Mouse (Mus musculus) intestine, postnatal 0 days (tissue): Measurements from ENCODE around the gene Hdac4. TPM values are rescaled to one million over a fixed set of nuclear protein-coding genes. Genes with fewer than 3 reads are reported as not detected.

Experiments
- ATAC-seq: fragments of 200-750 bp; cut with Nextera tagmentation; 2 replicates; pipeline ENCODE4 v1.8.0; 2017; ENCODE audit warnings: mild to moderate bottlenecking, moderate TSS enrichment, moderate library complexity
- H3K27ac ChIP-seq: fragments of 300-500 bp; sonication (generic); 2 replicates; pipeline ENCODE4 v1.5.1; 2014; ENCODE audit warnings: mild to moderate bottlenecking, low read depth, low read length, moderate library complexity
- H3K27me3 ChIP-seq: fragments of 300-500 bp; sonication (generic); replicated peaks from 2 replicates; pipeline ENCODE4 v1.6.1; 2014; ENCODE audit warnings: low read length, mixed read lengths; ENCODE audit not compliant: control insufficient read depth, insufficient read depth
- H3K36me3 ChIP-seq: fragments of 300-500 bp; sonication (generic); 2 replicates; pipeline ENCODE4 v1.6.1; 2014; ENCODE audit warnings: mild to moderate bottlenecking, moderate library complexity; ENCODE audit not compliant: control insufficient read depth, insufficient read depth
- H3K4me1 ChIP-seq: fragments of 300-500 bp; sonication (generic); replicated peaks from 2 replicates; pipeline ENCODE4 v1.6.1; 2014; ENCODE audit warnings: antibody characterized with exemption, low read length, mixed read lengths; ENCODE audit not compliant: control insufficient read depth, insufficient read depth
- H3K4me2 ChIP-seq: fragments of 300-500 bp; sonication (generic); replicated peaks from 2 replicates; pipeline ENCODE4 v1.6.1; 2014; ENCODE audit warnings: low read depth, mild to moderate bottlenecking, moderate library complexity
- H3K4me3 ChIP-seq: fragments of 300-500 bp; sonication (generic); 2 replicates; pipeline ENCODE4 v1.5.1; 2014; ENCODE audit warnings: low read depth, low read length
- H3K9ac ChIP-seq: fragments of 300-500 bp; sonication (generic); 2 replicates; pipeline ENCODE4 v1.6.1; 2014; ENCODE audit warnings: mild to moderate bottlenecking, low read depth, low read length
- H3K9me3 ChIP-seq: fragments of 300-500 bp; sonication (generic); 2 replicates; pipeline ENCODE4 v1.6.1; 2016; ENCODE audit warnings: mixed run types; ENCODE audit not compliant: control insufficient read depth
- CTCF ChIP-seq: sonication (generic); IDR thresholded peaks from 2 replicates; pipeline ENCODE4 v1.5.1; 2016; ENCODE audit warnings: low read depth, mild to moderate bottlenecking, control low read depth, antibody characterized with exemption, moderate library complexity
- WGBS: fragments of 180-500 bp; shearing (Covaris S2); extraction: QIAGEN DNeasy Blood & Tissue Kit; methylation state at CpG from one replicate; pipeline ENCODE4 v1.1.7; 2014; 5-methylcytosine and 5-hydroxymethylcytosine counted together
- polyA plus RNA-seq: library from polyadenylated mRNA; unstranded; fragments of >200 nt; fragmentation: Nextera tagmentation; extraction: Ambion mirVana; gene quantifications from 2 replicates; pipeline ENCODE4 v1.2.1, GENCODE M21; 2015

The Hdac4 gene
- polyA plus RNA-seq, 1 experiment from 2014 or later, result 6.7 TPM

DNA sequence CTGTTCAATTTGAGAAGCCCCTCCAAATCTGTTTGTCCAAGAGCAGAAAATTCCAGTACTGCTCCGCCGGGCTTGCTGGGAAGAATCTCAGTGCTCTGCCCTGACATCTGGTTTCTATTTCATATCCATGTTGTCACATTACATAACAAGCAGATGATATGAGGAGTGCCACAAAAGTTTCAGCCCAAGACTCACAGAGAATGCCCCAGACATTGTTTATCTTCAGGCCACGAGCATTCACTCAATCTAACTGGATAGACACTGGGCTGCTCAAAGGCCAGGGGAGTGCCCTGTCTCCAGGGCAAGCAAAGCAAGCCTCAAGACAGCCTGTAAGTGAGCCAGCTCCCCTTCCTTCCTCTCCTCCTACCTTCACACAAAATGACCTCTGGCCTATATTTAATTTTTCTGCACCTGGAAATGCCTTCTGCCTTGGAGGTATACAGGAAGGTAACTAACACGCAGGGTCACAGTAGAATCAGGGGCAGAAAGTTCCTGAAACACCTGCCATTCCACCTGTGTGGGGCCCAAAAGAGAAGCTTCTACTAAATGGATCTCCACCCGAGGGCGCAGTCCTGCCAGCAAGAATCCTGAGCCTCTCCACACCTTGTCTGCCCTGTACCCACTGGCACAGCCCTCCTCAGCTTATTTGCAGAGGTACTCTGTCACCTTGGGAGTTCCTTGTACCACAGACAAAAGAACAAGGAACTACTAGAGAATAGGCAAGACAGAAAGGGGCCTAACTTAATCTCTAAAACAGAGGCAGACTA is 82.1 kb downstream of the Hdac4 start:
- Histone ChIP-seq H3K36me3 (no peaks in the 10 kb centered on the region), H3K9ac (no peak overlapping the region), H3K27ac (peak overlapping the region; percentile 50), H3K27me3 (no peaks in the 10 kb centered on the region), H3K4me2 (no peak overlapping the region), H3K4me3 (no peak overlapping the region), H3K9me3 (no peaks in the 10 kb centered on the region), H3K4me1 (0 out of 2 replicates have a peak, but pooled peaks cover 10% of the 10 kb centered on the region)
- TF ChIP-seq CTCF, result peak; percentile 66
- ATAC-seq, result peak; percentile 74
- WGBS, result 43% methylated on average over 6 of the region's 6 CpGs

GRCm38 (mm10) chr1:92112591-92112990 is 82.9 kb downstream of the Hdac4 start:
- 55% methylated on average over 5 of the region's 5 CpGs for WGBS
- Histone ChIP-seq H3K4me2 (no peak overlapping the region), H3K27me3 (no peaks in the 10 kb centered on the region), H3K9ac (no peak overlapping the region), H3K27ac (no peak overlapping the region), H3K4me3 (no peak overlapping the region), H3K36me3 (no peaks in the 10 kb centered on the region), H3K9me3 (no peaks in the 10 kb centered on the region), H3K4me1 (0 out of 2 replicates have a peak, but pooled peaks cover 6% of the 10 kb centered on the region)
- TF ChIP-seq CTCF, result no peak
- no peak for ATAC-seq

GRCm38 (mm10) chr1:92111551-92111950 is 83.9 kb downstream of the Hdac4 start:
- Histone ChIP-seq H3K36me3 (no peaks in the 10 kb centered on the region), H3K9me3 (no peaks in the 10 kb centered on the region), H3K4me2 (no peak overlapping the region), H3K9ac (no peak overlapping the region), H3K27me3 (no peaks in the 10 kb centered on the region), H3K4me3 (no peak overlapping the region), H3K4me1 (0 out of 2 replicates have a peak, but pooled peaks cover 6% of the 10 kb centered on the region), H3K27ac (no peak overlapping the region)
- WGBS, result 57% methylated on average over 2 of the region's 2 CpGs
- ATAC-seq, result no peak
- TF ChIP-seq CTCF, result no peak

- H3K4me2 ChIP-seq, result no peak overlapping the region
- no peak for TF ChIP-seq CTCF
- no peak overlapping the region for H3K27ac ChIP-seq
- H3K9ac ChIP-seq, result no peak overlapping the region
- H3K9me3 ChIP-seq, result no peaks in the 10 kb centered on the region
- H3K36me3 ChIP-seq, result no peaks in the 10 kb centered on the region
- no peak for ATAC-seq
- H3K27me3 ChIP-seq, result no peaks in the 10 kb centered on the region
- H3K4me3 ChIP-seq, result no peak overlapping the region
- WGBS, result 81% methylated on average over 1 of the region's 1 CpGs
- H3K4me1 ChIP-seq, result 0 out of 2 replicates have a peak, but pooled peaks cover 6% of the 10 kb centered on the region
Observed at GRCm38 (mm10) chr1:92111026-92111425, 84.5 kb downstream of the Hdac4 start.

DNA sequence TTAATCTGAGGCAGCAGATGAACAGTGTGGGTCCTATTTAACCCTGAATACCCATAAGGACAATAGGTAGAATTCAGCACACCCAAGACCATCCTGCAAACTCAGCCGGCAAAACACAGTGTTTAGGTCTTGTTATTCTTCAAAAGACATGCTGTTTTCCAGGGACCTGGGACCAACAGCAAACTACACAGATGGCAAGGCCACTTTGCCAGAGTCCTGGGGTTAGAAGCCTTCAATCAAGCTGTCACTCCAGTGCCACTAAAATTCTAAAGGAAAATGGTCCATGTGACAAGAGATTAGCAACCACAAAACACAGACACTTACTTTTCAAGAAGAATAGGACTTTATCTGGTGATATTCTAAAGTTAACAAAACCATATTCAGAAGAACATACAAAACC is 86.3 kb downstream of the Hdac4 start:
- no peak overlapping the region for H3K4me2 ChIP-seq
- no peak for TF ChIP-seq CTCF
- no peak overlapping the region for H3K9ac ChIP-seq
- no peak overlapping the region for H3K4me3 ChIP-seq
- WGBS, result 89% methylated on average over 1 of the region's 1 CpGs
- 0 out of 2 replicates have a peak, but pooled peaks cover 6% of the 10 kb centered on the region for H3K4me1 ChIP-seq
- no peaks in the 10 kb centered on the region for H3K36me3 ChIP-seq
- ATAC-seq, result no peak
- H3K27ac ChIP-seq, result no peak overlapping the region
- H3K27me3 ChIP-seq, result no peaks in the 10 kb centered on the region
- H3K9me3 ChIP-seq, result no peaks in the 10 kb centered on the region

DNA sequence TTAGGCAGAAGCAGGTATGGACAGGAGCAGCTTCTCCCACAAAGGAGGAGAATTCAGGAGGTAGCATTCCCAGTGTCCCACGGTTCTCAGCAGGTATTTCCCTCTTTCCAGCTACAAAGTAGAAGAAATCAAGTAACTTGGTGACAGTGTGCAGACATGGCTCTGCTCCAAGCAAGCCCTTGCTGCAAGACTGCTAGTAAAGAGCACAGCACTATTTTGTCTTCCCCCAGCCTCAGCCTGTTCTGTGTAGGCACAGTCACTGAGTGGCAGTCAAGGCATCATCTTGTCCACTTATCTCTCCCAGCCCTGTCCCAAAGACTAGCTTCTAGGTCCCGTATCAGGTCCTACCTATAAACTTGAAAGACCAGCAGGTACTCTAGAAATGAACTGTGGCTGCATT is 86.9 kb downstream of the Hdac4 start:
- Histone ChIP-seq H3K36me3 (no peaks in the 10 kb centered on the region), H3K4me1 (0 out of 2 replicates have a peak, but pooled peaks cover 6% of the 10 kb centered on the region), H3K9ac (no peak overlapping the region), H3K4me3 (no peak overlapping the region), H3K27ac (no peak overlapping the region), H3K9me3 (no peaks in the 10 kb centered on the region), H3K27me3 (no peaks in the 10 kb centered on the region), H3K4me2 (no peak overlapping the region)
- TF ChIP-seq CTCF, result no peak
- 73% methylated on average over 2 of the region's 2 CpGs for WGBS
- no peak for ATAC-seq
